Mouse (Mus musculus) liver, adult (tissue): ENCODE measurements around the gene Nrip1.

Experiments
- GATA4 ChIP-seq: IDR thresholded peaks from 2 replicates; pipeline ENCODE4 v1.6.1; 2014; ENCODE audit warnings: mild to moderate bottlenecking, low read length; ENCODE audit not compliant: insufficient replicate concordance

Gene Nrip1

GRCm38 (mm10) chr16:76373671-76374091 is at the start of gene Nrip1:
Gene Nrip1, minus strand, starts transcription at chr16:76373827.
- no peak for TF ChIP-seq GATA4

GRCm38 (mm10) chr16:76422531-76422930 is 48.9 kb upstream of the Nrip1 start:
- no peak for TF ChIP-seq GATA4

GRCm38 (mm10) chr16:76419849-76420248 is 46.2 kb upstream of the Nrip1 start:
- TF ChIP-seq GATA4, result no peak

GRCm38 (mm10) chr16:76416477-76416876 is 42.9 kb upstream of the Nrip1 start:
- no peak for TF ChIP-seq GATA4

GRCm38 (mm10) chr16:76416060-76416438 is 42.4 kb upstream of the Nrip1 start:
- no peak for TF ChIP-seq GATA4

GRCm38 (mm10) chr16:76415407-76416059 is 41.9 kb upstream of the Nrip1 start:
- TF ChIP-seq GATA4, result no peak

- TF ChIP-seq GATA4, result no peak
Measured at GRCm38 (mm10) chr16:76414528-76414927, 40.9 kb upstream of the Nrip1 start.

GRCm38 (mm10) chr16:76413581-76413980 is 40.0 kb upstream of the Nrip1 start:
- no peak for TF ChIP-seq GATA4

GRCm38 (mm10) chr16:76409355-76409722 is 35.7 kb upstream of the Nrip1 start:
- no peak for TF ChIP-seq GATA4

- no peak for TF ChIP-seq GATA4
Measured at GRCm38 (mm10) chr16:76408696-76409354, 35.2 kb upstream of the Nrip1 start.

GRCm38 (mm10) chr16:76408241-76408640 is 34.6 kb upstream of the Nrip1 start:
- TF ChIP-seq GATA4, result no peak

- no peak for TF ChIP-seq GATA4
Measured at GRCm38 (mm10) chr16:76407321-76407920, 33.8 kb upstream of the Nrip1 start.

- no peak for TF ChIP-seq GATA4
Measured at GRCm38 (mm10) chr16:76406897-76407296, 33.3 kb upstream of the Nrip1 start.

- no peak for TF ChIP-seq GATA4
Measured at GRCm38 (mm10) chr16:76406319-76406718, 32.7 kb upstream of the Nrip1 start.

GRCm38 (mm10) chr16:76396512-76396911 is 22.9 kb upstream of the Nrip1 start:
- peak; percentile 92 for TF ChIP-seq GATA4

- TF ChIP-seq GATA4, result no peak
Measured at GRCm38 (mm10) chr16:76393267-76393666, 19.6 kb upstream of the Nrip1 start.
